Mouse (Mus musculus): Measurements from ENCODE around the gene Syt7. TPM values are rescaled to one million over a fixed set of nuclear protein-coding genes. Genes with fewer than 3 reads are reported as not detected.
A peak's percentile ranks its signal among the peaks of the same experiment; 100 is the strongest.

The Syt7 gene
- total RNA-seq, 2 experiments from 2014 or later: 25.8 to 26.3 TPM

DNA sequence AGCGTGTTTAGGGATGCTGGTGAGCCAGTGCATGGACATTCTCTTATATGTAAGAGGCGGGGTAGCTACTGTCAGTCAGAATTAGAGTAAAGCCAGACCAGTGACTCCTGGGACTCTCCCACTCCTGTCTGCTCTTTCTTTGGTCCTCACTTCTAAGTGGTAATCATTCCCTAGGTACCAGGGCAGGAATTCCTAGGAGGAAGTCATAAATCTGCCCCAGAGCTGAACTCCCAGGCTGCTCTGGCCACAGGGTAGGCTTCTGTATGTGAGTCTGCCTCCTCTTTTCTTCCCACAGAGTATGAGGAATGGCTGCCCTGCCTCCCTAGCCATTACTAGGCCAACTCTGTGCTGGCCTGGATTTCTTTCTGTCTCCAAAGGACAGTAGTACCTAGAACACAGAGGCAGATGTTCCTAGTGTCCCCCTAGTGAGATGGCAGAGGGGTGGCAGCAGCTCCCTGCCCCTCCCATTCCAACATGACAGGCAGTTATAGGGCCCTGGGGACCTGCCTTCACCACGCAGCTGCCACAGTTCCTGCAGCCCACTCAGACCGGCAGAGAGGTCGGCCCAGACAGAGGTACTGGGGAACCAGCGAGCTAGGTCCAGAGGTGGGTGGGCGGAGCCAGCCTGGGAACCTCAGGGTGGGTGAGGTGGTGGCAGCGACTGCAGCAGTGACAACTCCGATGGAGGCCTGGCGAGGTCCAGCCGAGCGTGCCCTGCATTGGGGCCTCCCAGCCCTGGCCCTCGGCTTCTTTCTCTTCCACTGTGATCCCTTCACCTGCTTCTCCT, 36.8 kb downstream of the Syt7 start:
- no peak for DNase-seq

DNA sequence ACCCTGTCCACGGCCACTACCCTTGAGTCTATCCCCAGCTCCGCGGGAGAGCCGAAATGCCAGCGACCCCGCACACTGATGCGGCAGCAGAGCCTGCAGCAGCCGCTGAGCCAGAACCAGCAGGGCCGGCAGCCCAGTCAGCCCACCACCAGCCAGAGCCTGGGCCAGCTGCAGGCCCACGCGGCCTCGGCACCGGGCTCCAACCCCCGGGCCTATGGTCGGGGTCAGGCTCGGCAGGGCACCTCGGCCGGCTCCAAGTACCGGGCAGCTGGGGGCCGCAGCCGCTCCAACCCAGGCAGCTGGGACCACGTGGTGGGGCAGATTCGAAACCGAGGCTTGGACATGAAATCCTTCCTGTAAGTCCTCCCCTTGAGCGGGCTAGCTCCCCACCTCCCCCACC, 37.4 kb downstream of the Syt7 start:
- no peak for DNase-seq

DNA sequence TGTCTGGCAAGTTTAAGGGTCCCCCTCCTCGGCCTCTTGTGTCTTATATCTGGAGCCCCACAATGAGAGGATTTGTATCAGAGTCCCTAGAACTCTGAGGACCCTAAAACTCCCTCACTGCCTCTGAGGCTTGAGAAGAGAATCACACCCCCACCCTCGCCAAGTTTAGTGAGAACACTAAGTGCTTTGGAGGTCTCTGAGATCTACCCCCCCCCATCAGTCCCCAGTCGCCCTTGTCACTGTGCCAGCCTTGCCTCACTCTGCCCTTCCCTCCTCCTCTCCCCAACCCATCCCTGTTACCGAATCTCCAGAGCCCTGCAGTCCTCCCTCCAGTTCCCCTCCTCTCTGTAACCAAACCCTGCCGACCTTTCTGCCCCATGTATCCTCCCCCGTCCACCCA, 37.9 kb downstream of the Syt7 start:
- DNase-seq: no peak

DNA sequence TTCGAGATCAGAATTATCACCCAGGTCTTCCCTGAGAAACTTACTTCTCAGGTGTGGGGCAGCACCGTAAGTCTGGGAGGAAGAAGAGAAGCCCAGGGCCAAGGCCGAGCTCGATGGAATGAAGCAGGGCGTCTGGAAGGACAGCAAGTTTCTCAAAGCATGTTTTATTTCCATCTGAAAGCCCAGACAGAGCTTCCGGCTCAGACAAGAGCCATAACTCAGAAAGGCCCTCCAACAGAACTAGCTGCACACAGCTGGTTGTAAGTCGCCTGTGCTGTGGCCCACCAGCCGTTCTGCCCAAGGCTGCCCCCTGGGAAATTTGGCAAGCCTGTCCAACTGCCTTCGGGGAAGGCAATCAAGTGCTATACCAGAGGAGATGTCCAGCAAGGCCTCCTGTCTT, 38.5 kb downstream of the Syt7 start:
- no peak for DNase-seq

DNA sequence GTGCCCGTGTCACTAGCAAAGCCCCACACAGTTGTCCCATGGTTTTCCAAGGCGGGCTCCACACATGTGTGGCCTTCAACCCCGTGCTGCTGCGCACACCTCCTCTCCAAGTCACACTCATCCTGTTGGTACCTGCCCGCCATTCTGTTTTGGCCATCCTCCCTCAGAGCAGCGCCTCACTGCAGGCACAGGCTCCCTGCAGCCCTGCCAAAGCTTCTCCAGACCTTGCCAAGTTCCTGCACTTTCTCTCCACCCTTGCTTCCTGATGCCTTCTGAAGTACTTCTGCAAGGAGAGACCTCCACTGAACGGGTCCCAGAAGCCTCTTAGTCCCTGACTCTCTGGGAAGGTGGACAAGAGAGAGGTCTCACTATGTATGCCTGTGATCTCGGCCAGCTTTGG, 40.5 kb downstream of the Syt7 start:
- DNase-seq: no peak

DNA sequence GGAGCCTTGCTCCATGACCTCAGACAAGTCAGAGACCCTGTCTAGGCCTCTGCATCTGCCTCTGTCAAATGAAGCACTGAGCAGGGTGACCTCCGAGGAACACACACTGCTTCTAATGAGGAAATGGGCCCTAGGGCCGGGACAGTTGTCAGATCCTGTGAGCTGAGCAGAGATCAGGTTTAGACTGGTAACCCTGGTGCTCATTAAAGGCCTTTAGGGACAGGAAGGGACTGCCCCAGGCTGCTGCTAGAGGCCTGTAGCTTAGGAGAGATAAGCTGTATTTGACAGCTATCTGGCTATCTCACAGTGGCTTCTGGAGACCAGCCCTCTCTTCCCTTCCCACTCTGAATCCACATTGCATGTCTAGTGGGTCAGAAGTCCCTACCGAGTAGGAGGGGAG, 42.5 kb downstream of the Syt7 start:
- DNase-seq: no peak

DNA sequence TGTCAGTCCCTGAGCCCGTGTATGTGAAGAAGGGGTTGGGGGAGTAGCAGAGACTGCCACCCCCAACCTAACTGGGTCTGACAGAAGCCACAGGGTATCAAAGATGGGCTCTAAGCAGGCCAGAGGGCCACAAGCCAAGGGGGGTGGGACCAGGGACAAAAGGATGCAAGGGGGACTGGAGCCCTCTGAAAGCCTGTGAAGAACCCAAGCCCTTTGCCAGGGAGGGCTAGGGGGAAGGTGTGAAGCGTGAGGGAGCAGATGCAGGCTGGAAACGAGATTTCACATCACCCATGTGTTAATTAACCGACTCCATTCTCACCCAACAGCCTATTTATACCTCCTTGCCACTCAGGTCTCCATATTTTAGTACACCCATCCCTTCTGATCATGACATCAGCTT, 43.0 kb downstream of the Syt7 start:
- no peak for DNase-seq

DNA sequence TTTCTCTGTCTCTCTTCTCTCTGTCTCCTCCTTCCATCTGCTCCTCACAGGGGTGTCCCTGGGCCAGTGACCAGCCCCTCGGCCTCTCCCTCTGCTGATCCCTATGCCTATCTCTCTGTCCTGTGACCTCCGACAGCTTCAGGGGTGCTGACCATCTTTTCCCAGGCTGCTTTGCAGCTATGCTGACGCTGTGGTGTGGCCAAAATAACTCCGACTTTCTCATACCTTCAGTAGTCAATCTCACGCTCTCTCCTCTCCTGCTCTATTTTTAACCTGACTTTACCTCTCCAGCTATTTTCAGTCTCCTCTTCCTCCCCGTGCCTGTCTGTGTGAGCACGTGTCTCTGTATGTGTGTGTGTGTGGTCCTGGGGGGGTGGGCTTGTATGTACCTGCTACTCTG, 44.3 kb downstream of the Syt7 start:
- no peak for DNase-seq

DNA sequence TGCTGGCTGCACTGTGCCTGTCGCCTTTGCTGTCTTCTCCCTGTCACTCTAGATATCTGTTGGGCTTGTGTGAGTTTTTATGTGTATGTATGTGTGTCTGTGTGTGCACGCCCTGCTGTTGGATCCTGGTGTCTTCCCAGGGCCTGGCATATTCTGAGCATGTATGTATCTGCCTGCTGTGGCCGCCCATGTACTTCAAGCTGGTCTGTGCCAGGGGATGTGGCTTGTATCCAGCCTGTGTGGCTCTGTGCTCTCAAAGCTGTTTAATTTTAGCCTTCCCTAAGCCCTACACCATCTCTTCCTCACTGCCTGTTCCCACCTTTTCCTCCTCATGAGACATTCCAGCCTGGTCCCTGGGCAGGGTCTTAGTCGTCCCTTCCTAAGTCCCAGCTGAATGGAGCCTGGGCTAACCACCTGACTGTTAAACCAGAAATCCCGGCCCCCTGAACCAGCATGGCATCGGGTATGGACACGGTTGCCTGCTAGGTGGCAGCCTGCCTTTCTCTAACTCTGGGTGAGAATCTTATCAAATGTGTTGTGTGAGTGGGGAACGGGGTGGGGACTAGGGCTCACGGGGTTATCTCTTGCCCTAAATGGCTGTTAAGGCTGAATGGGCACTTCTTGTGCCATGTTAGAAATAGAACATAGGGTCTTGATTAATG, 45.1 kb downstream of the Syt7 start:
- DNase-seq: no peak

DNA sequence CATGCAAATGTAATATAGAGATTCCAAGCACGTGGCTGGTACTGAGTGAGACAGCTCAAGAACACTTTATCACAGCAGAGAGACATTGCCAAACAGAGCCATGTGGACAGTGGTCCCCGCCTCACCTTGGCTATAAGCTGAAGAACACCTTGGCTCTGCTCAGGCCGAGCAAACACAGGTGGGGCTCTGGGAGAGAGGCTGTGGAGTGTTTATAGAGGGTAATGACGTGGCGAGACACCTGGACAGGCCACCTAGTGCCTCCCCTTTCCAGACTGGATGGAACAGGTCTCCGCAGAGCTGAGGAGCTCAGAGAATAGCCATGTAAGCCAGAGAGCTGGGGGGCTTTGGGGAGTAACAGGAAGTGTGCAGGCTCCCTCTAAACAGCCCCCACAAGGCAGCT, 46.0 kb downstream of the Syt7 start:
- DNase-seq: no peak

DNA sequence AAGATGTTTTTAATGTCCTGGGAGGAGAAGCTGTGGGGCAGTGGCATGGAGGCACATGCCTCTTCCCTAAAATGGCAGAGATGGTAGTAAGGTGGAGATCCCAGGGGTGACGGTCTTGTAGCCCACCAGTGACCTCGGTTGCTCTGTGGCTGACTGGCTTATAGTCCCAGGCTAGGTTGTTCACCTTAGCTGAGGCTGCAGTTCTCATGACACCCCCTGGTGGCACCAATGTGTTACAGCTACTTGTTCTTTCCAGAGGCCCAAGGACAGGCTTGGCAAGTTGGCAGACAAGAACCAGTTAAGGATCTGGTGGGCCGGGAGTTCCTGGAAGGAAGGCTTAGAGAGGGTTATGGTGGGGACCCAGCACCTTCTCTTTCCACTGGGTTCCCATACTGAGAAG, 47.0 kb downstream of the Syt7 start:
- DNase-seq: peak; percentile 77

DNA sequence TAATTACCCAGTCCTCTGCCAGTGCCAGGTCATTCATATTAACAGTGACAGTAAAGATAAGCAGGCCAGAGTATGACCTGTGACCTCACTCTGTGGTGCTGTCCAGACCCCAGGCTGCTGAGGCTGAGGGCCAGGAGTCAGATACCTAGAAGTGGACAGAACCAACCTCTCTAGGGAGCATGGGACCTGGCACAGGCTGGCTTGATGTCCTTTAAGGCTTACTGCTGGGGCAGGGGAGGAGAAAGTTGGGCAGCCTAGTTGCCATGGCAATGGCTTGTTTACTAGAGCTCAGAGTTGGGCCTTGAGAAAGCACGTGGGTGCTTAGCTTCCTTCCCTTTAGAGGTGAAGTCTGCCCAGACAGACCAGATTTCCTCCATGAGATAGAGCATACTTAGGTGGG, 47.8 kb downstream of the Syt7 start:
- DNase-seq: peak; percentile 45

DNA sequence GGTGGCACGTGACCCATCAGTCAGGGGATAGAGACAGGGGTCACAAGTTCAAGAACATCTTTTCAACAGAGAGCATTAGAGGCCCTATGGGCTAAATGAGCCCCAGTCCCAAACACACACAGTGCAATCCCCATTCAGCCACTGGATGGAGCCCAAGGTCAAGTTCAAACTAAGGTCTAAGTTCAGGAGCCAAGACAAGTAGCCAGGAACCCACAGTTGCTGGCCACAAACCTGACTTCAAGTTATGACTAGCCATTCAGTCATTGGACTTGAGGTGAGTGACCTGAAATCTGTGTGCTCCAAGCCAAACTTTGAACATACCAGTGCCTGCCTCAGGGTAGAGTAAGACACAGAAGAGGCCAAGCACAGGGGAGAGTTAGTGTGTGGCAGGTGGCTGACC, 48.6 kb downstream of the Syt7 start:
- DNase-seq: no peak

DNA sequence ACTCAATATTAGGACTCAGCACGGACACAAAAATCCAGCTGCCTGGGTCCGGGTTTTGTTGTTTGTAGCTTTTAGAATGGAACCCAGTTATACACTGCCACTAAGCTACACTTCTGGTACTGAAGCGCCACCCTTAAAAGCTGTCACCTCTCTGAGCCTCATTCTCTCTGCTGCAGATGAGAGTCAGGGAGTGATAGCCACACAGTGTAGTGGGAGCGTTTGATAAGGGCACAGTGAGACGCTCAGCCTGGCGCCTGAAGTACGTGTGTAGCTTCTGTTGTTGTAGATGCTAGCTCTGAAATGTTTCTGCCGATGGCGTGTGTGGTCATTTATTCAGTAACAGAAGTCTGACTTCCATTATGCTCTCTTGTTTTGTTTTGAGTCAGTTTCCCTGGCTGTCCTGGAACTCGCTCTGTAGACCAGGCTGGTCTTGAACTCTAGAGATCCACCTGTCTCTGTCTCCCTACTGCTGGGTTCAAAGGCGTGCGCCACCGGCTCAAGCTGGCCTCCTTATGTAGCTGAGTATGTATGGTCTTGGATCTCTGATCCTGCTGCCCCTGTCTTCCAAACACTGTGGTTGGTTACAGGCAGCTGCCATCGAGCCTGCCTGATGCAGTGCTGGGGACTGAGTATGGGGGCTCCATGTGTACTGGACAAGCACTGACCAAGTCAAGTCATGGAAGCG, 55.9 kb downstream of the Syt7 start:
- no peak for DNase-seq

DNA sequence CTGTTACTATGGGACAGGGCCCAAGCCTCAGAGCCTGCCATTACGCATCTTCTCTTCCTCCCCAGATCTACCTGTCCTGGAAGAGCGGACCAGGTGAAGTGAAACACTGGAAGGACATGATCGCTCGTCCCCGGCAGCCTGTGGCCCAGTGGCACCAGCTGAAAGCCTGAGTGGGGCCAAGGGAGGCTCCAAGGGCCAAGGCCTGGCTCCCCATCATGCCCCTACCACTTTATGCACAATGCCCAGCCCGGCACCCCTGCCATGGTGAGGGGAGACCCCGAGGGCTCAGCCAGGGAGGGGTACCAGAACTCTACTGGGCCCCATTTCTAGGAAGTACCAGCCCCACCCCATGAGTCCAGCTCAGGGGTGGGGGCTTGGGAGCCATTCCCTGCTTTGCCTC, 59.4 kb downstream of the Syt7 start:
- DNase-seq: no peak

DNA sequence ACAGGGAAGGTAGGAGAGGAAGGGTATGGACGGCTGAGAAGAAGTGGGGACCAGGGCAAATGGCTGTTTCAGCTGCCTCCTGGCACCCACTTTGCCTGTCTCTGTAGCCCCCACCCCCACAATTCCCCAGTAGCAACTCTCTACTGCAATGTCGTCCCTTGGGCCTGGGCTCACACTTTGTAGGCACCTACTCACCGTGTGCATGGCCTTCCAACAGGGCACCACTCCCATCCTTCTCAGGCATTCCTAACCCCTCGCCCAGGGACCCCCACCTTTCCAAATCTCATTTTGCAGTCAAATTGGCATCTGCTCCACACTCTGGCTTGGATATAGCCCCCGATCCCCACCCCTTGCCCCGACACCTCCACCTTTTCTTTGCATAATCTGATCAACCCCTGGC, 60.3 kb downstream of the Syt7 start:
- DNase-seq: no peak

DNA sequence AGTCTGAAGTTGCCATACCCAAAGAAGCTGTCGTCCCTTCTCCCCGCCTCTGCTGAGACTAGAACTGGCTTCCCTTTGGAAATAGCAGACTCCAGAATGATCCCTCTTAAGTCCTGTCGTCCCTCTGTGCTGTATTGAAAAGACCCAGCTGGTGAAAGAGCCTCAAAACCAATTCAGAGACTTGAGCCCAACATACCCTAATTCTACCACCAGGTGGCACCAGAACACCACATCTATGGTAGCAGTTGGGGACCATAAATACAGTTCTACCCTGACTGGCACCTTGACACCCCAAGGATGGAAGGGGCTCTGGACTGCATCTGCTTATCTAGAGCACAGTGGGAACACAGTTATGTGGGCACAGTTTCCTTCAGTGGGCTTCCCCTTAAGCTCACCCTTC, 60.8 kb downstream of the Syt7 start:
- DNase-seq: peak; percentile 80

DNA sequence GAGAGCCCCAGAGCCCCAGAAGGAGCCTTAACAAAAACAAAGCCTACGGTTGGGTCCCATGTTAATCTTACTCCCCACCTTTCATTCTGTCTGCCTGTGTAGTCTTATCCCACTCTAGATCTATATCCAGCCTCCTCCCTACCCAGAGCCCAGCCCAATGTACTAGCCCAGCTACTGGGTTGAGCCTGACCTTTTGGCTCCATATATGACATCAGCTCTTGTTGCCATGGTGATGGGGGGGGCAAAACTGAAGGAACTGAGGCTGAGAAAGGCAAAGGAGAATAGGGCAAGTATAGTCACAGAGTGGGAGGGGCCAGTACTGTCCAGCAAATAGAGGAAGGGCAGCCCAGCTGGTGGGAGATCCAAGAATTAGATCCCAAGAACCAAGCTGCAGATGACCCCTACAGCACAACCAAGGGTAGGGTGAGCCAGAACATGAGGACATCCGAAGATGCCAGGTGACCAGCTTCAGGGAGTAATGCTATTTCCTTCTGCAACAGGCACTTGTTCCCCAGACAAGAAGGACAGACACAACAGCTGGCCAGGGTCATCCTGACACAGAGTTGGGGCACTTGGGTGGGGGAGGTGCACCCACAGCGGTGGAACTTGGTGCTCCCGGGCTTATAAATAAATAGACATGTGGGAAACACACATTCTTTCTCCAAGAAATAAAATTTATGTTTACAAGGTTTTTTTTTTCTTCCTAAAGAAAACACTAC, 66.0 kb downstream of the Syt7 start:
- DNase-seq: no peak

DNA sequence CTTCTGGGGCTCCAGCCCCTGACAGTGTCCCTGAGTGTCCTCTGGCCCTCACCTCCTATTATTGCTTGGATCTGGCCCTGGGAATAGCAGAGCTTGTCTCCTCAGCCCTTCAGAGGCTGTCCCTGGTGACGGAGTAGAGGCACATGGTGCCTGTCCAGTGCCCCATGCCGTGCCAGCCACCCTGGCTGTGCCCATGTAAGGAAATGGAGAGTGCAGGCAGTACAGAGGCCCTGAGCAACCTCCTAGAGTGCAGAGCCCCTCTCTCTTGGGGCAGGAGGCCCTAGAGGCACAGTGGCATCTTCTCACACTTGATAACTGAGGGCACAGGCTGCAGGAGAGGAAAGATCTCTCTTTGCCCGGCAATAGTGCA, 66.5 kb downstream of the Syt7 start:
- DNase-seq: no peak

DNA sequence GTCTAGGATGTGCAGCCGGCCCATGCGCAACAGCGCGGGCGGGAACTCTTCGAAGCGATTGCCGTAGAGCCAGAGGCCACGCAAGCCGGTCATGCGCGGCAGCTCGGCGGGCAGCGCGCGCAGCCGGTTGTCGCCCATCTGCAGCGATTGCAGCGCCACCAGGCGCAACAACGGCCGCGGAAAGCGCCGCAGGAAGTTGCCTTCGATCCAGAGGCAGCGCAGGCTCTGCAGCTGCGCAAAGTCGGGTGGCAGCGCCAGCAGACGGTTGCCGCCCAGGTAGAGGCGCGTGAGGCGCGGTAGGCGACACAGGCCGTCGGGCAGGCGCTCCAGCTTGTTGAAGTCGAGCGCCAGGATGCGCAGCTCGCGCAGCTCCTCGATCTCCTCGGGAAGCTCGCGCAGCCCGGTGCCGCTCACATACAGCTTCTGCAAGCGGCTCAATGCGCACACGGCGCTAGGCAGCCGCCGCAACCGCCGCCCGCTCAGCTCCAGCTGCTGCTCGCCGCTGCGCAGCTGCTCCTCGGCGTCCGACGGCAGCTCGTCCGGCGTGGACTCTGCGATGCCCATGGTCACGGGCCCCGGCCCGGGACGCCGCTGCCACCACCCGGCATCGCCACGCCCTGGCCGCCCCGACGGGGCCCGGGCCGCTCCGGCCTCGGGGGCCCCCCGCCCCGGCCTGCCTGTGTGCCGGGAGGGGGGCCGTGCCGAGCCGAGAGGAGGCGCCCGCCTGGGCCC, 68.0 kb downstream of the Syt7 start, which contains the start of gene Lrrc10b:
TSS of gene Lrrc10b (minus strand) at position 722 of the 732 bp plus-strand sequence.
- peak; percentile 76 for DNase-seq

DNA sequence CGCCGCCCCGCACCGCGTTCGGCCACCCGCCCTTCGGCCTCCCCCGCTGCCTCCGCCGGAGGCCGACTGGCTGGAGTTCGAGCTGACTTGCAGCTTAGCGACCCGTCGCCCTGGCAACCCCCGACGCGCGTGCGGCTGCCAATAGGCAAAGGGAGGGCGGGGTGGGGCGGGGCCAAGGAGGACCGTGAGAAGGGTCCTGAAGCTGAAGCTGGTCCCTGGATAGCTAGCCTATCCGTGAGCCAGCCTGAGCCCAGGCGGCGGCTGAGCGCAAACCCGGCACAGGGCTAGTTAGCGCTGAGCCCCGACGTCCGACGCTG, 68.6 kb downstream of the Syt7 start:
- DNase-seq: peak; percentile 80

DNA sequence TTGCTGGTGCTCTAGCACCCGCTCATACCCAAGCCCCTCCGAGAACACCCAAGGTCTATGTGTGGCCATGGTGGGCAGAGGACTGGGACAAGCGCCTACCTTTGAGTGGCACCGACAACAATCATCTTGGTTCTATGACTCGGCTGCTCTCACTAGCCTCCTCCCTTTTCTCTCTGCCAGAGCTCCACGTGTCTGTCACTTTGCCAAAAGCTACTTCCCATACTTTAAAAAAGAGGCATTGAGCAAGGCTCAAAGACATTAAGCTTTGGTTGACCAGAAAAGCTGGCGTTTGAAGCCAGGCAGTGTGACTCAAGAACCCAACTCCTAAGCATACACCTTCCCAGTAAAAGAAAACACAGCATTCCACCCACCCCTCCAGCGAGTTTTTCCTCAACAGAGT, 69.2 kb downstream of the Syt7 start:
- DNase-seq: peak; percentile 69

All from adrenal gland, postnatal 10 days (tissue).